Mouse (Mus musculus) spleen, postnatal 36 days (tissue): ENCODE measurements around the gene Fzd1.

ENCODE experiments used
- DNase-seq, 2 experiments: peaks; one replicate each; pipeline ENCODE4 v3.0.0; 2022; ENCODE audit warnings: low spot score in 2 of 2, mixed read lengths in 1 of 2

Gene Fzd1

GRCm38 (mm10) chr5:4757902-4758301 is at the start of gene Fzd1:
Fzd1 (minus strand) TSS chr5:4758035.
- DNase-seq, result peak; percentile 31 to 32

GRCm38 (mm10) chr5:4805228-4805627 is 47.4 kb upstream of the Fzd1 start:
- no peak for DNase-seq

DNA sequence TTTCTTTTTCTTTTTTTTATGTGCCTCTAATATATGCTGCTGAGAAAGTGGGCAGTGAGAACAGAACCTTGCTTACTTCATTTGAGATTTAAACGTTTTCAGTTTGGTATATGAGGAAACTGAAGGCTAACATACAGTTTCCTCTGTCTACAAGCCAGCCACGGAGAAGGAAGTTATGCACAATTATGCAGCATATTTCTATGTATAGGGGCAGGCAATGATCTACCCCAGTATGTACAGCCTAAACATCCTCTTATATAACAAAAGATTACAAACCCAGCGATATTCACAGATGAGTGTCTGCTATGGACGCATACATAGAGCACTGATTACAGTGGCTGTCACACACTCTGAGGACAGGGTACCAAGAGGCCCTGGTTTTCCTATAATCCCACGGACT is 45.9 kb upstream of the Fzd1 start:
- no peak for DNase-seq

GRCm38 (mm10) chr5:4801971-4802370 is 44.1 kb upstream of the Fzd1 start:
- DNase-seq, result no peak

DNA sequence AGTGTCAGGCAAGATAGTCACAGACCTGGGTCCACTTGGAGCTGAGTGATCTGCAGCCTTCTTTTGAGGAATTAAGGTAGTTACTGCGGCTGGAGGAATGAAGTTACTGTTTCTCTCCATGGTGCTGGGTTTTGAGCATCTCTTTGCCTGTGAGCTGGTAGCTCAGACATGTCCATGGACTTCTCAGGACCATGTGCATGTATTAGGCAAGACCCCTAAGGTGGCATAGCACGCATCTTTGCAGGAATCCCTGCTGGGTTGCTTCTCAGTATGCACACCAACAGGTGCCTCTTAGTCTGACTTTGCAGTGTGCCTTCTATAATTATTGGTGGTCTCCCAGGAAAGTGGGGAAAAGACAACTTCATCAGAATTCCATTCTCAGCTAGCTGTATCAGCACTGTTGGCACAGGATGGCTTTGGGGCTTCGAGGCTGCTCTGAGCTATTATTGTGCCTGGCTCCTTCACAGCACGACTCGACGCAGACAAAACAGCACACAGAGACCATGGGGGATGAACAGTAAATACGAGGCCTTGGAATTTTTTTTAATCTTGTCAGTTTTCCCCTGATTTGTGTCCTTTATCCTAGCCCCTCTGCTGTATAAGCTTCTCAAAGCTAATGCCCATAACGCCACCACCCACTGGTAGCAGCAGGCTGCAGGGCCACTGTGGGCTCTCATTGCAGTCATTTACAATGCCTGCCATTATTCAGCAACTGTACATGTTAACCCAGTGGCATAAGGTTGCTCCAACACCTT is 43.4 kb upstream of the Fzd1 start:
- DNase-seq, result no peak

DNA sequence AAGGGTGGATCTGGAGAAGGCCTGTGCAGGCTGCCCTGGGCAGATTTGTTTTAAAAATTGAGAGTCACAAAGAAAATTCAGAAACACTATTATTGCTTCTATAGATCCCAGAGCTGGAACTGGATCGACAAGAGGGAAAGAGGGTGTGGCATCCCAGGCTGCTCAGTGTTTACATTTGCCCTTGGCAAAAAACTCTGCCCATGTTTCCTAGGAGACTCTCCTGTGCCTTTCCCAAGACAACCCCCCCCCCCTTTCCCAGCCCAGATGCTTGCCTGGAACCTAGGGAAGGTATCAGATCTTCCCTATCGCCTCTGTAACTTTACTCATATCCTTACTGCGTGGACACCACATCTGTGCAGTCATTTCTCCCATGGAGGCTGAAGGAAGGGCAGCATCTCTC is 33.4 kb upstream of the Fzd1 start:
- DNase-seq, result no peak

DNA sequence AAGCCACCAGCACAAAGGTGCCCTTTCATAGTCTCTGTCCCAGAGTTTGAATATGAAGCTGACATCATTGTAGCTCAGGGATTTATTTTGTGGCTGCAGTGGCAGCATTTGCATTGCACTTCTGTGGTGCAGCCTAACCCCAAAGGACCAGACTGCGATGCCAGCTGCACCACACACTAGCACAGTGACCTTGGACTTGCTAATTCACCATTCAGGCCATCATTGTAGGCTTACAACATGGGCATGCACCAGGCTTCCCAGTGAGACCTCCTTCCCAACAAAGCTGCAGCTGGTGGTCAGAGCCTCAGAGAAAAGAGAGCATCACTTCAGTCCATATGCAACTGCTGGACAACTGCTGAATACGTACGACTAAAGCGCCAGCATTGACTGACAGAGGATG is 32.4 kb upstream of the Fzd1 start:
- no peak for DNase-seq

DNA sequence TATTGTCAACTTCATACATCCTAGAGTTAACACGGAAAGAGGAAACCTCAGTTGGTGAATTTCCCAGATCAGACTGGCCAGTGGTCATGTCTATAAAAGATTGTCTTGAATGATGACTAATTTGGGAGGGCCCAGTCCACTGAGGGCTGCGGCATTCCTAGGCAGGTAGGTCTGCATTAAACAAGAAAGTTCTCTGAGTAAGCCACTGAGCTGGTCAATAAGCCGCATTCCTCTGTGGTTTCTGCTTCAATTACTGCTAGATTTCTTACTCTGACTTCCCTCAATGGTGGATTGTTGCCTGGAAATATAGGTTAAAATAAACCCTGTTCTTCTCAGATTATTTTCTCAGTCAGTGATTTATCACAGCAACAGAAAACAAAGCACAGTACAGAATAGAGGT is 30.6 kb upstream of the Fzd1 start:
- DNase-seq, result no peak

DNA sequence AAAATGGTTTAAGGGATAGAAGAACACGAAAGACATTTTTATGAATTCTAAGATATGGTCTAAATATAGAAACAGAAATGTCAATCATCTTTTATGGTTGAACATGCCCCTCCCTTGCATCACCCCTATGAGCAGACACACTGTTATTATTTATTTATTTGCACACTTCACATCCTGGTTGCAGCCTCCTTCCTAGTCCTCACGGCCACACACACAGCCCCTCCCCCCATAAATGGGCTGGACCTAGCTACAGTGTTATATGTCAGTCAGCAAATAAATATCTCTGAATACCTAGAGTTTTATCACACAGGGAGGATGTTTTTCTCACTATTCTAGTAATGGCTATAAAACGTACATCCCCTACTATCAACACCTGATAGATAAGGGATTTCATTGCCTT is 29.0 kb upstream of the Fzd1 start:
- no peak for DNase-seq

- DNase-seq, result no peak
Observed at GRCm38 (mm10) chr5:4778274-4778673, 20.4 kb upstream of the Fzd1 start.

- no peak for DNase-seq
Observed at GRCm38 (mm10) chr5:4776495-4776894, 18.7 kb upstream of the Fzd1 start.

GRCm38 (mm10) chr5:4773090-4773772 is 15.4 kb upstream of the Fzd1 start:
- DNase-seq, result no peak

DNA sequence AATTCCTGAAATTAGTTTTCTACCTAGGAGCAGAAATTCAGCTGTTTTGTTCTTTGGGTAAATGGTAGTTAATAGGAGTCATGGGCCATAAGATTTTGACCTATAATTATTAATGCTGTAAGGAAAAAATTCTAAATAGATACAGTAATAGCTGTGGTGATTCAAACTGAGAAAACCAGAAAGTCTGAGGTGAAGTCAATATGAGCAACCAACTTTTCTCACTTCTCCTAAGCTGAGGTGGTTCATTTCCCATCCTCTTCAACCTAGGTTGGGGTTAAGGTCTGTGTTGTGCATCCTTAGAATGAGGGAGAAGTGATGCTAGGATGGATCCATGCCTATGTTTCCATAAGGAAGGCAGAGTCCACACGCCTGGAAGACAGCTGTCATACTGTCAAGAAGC is 12.8 kb upstream of the Fzd1 start:
- no peak for DNase-seq

DNA sequence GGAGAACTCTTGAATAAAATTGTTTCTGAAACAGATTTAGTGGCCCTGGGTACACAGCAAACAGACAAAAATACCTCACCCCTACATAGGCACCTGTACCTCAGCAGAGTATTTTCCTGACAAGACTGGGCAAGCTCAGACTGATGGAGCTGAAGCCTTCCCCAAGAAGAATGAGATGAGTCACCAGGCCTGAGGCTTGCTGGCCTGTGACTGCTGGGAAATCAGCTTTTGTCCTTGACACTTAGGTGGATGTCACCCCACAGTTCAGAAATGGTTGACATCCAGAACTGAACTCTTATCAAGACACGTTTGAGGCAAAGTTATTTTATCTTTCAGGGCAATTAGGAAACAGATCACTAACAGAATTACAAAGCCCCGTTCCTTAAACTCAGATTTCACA is 10.1 kb upstream of the Fzd1 start:
- no peak for DNase-seq

DNA sequence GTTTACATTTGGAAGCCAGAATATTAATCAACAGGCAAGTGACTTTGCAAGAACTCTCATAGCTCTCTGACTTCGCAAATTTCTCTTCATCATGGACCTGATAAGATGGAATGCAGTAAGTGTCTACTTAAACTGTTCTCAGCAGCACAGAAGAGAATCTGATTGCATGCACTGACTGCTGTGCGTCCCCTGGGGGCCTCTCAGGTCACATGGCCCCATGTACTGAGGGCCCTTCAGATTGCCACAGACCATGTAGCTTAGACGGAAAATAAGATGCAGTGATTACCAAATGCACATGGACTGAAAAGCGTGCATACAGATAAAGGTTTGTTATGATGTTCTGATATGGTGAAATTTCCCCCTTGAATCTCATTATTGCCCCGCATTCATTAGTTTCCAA is 8.9 kb upstream of the Fzd1 start:
- no peak for DNase-seq

DNA sequence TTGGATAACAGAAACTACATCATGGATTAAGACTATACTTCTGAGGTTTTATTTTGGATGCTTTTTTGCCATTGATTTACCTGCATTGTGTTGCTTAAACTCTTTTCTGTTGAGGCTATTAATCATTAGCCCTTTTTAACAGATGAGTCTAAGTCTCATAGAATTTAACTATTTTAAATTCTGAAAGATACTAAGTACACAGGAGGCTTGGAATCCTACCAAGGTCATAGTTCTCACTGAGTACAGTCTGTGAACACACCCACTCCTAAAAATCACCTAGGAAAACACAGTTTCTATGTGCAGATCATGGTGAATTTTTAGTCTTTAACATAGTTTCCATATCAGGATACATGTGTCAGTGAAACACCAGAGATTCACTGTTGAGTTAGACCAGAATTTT is 4.1 kb upstream of the Fzd1 start:
- no peak for DNase-seq

- no peak for DNase-seq
Observed at GRCm38 (mm10) chr5:4758331-4759080, 671 bp upstream of the Fzd1 start.

GRCm38 (mm10) chr5:4756871-4757711 is 744 bp downstream of the Fzd1 start:
- DNase-seq, result no peak

DNA sequence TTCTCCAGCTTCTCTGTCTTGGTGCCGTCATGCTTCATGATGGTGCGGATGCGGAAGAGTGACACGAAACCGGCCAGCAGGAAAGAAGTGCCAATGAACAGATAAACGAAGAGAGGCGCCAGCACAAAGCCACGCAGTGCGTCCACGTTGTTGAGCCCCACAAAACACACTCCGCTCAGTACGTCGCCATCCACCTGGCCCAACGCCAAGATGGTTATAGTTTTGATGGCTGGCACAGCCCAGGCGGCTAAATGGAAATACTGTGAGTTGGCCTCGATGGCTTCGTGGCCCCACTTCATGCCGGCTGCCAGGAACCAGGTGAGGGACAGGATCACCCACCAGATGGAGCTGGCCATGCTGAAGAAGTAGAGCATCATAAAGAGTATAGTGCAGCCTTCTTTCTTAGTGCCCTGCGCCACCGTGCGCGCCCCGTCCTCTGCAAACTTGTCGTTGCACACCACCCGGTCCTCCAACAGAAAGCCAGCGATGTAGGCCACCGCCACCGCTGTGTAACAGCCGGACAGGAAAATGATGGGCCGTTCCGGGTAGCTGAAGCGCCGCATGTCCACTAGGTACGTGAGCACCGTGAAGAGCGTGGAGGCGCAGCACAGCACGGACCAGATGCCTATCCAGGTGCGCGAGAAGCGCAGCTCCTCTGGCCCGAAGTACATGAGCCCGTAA is 1.7 kb downstream of the Fzd1 start:
- DNase-seq, result no peak

DNA sequence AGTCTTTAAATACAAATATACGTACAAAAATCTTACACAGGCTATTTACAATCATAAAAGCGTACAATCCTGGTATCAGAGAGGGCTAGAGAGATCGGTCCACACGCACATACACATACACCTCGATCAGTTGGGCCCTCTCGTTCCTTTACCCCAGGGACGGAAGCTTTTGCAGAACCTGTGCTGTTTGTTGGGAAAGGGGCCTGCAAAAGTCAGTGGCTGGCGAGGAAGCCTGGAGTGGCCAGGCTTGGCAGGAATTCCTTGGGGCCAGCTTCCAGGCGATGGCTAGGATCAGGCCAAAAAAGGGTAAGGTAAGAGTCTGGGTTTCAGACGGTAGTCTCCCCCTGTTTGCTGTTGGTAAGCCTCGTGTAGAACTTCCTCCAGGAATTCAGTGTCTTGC is 2.5 kb downstream of the Fzd1 start:
- DNase-seq, result no peak

- no peak for DNase-seq
Observed at GRCm38 (mm10) chr5:4754701-4755281, 3.0 kb downstream of the Fzd1 start.
